Mouse (Mus musculus): ENCODE results near the gene Surf2. TPM values are rescaled to one million over a fixed set of nuclear protein-coding genes. Genes with fewer than 3 reads are reported as not detected.

Gene Surf2
- polyA plus RNA-seq, 1 experiment from 2014 or later: 46.6 TPM

GRCm38 (mm10) chr2:26932473-26933303, 16.5 kb downstream of the Surf2 start:
- H3K27me3 ChIP-seq (ENCODE audit: insufficient read depth, low read length): no peaks in the 10 kb centered on the region
- H3K9ac ChIP-seq (replicated peaks; ENCODE audit: low read length): peak overlapping the region; percentile 99
- peak overlapping the region; percentile 93 for H3K27ac ChIP-seq (ENCODE audit: low read length)
- no peaks in the 10 kb centered on the region for H3K9me3 ChIP-seq (ENCODE audit: low read length)
- peak overlapping the region; percentile 65 for H3K4me2 ChIP-seq (replicated peaks; ENCODE audit: low read depth, low read length)
- H3K4me3 ChIP-seq (ENCODE audit: low read length): peak overlapping the region; percentile 68
- under 1% methylated on average over 45 of the region's 49 CpGs for whole genome bisulfite sequencing
- no peak; the same call in none of the 2 replicates for ATAC-seq (ENCODE audit: low FRiP score, low TSS enrichment)
- H3K4me1 ChIP-seq (ENCODE audit: insufficient read depth, low read length): peaks cover 20% of the 10 kb centered on the region
- peaks cover 26% of the 10 kb centered on the region for H3K36me3 ChIP-seq (ENCODE audit: insufficient read depth, low read length)

- under 1% methylated on average over 51 of the region's 70 CpGs for WGBS
- H3K4me1 ChIP-seq (ENCODE audit: insufficient read depth, low read length): peaks cover 20% of the 10 kb centered on the region
- no peaks in the 10 kb centered on the region for H3K9me3 ChIP-seq (ENCODE audit: low read length)
- H3K27ac ChIP-seq (ENCODE audit: low read length): peak within 1 kb of the TSS; percentile 93
- H3K9ac ChIP-seq (replicated peaks; ENCODE audit: low read length): peak within 1 kb of the TSS; percentile 99
- peak within 1 kb of the TSS; percentile 75 for H3K4me2 ChIP-seq (replicated peaks; ENCODE audit: low read depth, low read length)
- H3K27me3 ChIP-seq (ENCODE audit: insufficient read depth, low read length): no peaks in the 10 kb centered on the region
- peak; percentile 96 for ATAC-seq (ENCODE audit: low FRiP score, low TSS enrichment)
- peak within 1 kb of the TSS; percentile 68 for H3K4me3 ChIP-seq (ENCODE audit: low read length)
- H3K36me3 ChIP-seq (ENCODE audit: insufficient read depth, low read length): peaks cover 21% of the 10 kb centered on the region
Observed at GRCm38 (mm10) chr2:26933304-26934055, 17.3 kb downstream of the Surf2 start, which contains the start of the genes Surf4 and Stkld1. Gene Surf4, minus strand, starts transcription at chr2:26933928. Gene Stkld1, plus strand, starts transcription at chr2:26934047.

GRCm38 (mm10) chr2:26935286-26935685, 19.1 kb downstream of the Surf2 start:
- H3K4me2 ChIP-seq (replicated peaks; ENCODE audit: low read depth, low read length): no peak overlapping the region
- H3K27me3 ChIP-seq (ENCODE audit: insufficient read depth, low read length): no peaks in the 10 kb centered on the region
- no peak for ATAC-seq (ENCODE audit: low FRiP score, low TSS enrichment)
- H3K9me3 ChIP-seq (ENCODE audit: low read length): no peaks in the 10 kb centered on the region
- H3K27ac ChIP-seq (ENCODE audit: low read length): no peak overlapping the region
- H3K4me3 ChIP-seq (ENCODE audit: low read length): no peak overlapping the region
- 86% methylated on average over 2 of the region's 2 CpGs for WGBS
- H3K36me3 ChIP-seq (ENCODE audit: insufficient read depth, low read length): peaks cover 9% of the 10 kb centered on the region
- peaks cover 20% of the 10 kb centered on the region for H3K4me1 ChIP-seq (ENCODE audit: insufficient read depth, low read length)
- H3K9ac ChIP-seq (replicated peaks; ENCODE audit: low read length): no peak overlapping the region

- Histone ChIP-seq H3K9ac (replicated peaks; ENCODE audit: low read length) (no peak overlapping the region), H3K4me2 (replicated peaks; ENCODE audit: low read depth, low read length) (no peak overlapping the region), H3K27me3 (ENCODE audit: insufficient read depth, low read length) (no peaks in the 10 kb centered on the region), H3K9me3 (ENCODE audit: low read length) (no peaks in the 10 kb centered on the region), H3K27ac (ENCODE audit: low read length) (no peak overlapping the region), H3K36me3 (ENCODE audit: insufficient read depth, low read length) (no peaks in the 10 kb centered on the region), H3K4me3 (ENCODE audit: low read length) (no peak overlapping the region), H3K4me1 (ENCODE audit: insufficient read depth, low read length) (peaks cover 12% of the 10 kb centered on the region)
- ATAC-seq (ENCODE audit: low FRiP score, low TSS enrichment): no peak
- 65% methylated on average over 1 of the region's 1 CpGs for WGBS
Observed at GRCm38 (mm10) chr2:26936425-26936824, 20.3 kb downstream of the Surf2 start.

- Histone ChIP-seq H3K4me1 (ENCODE audit: insufficient read depth, low read length) (no peaks in the 10 kb centered on the region), H3K9me3 (ENCODE audit: low read length) (no peaks in the 10 kb centered on the region), H3K4me3 (ENCODE audit: low read length) (no peak overlapping the region), H3K36me3 (ENCODE audit: insufficient read depth, low read length) (no peaks in the 10 kb centered on the region), H3K27ac (ENCODE audit: low read length) (no peak overlapping the region), H3K27me3 (ENCODE audit: insufficient read depth, low read length) (no peaks in the 10 kb centered on the region), H3K9ac (replicated peaks; ENCODE audit: low read length) (no peak overlapping the region), H3K4me2 (replicated peaks; ENCODE audit: low read depth, low read length) (no peak overlapping the region)
- no peak for ATAC-seq (ENCODE audit: low FRiP score, low TSS enrichment)
- WGBS: 42% methylated on average over 5 of the region's 5 CpGs
Observed at GRCm38 (mm10) chr2:26941539-26941938, 25.4 kb downstream of the Surf2 start.

- no peak for ATAC-seq (ENCODE audit: low FRiP score, low TSS enrichment)
- Histone ChIP-seq H3K4me1 (ENCODE audit: insufficient read depth, low read length) (no peaks in the 10 kb centered on the region), H3K27me3 (ENCODE audit: insufficient read depth, low read length) (no peaks in the 10 kb centered on the region), H3K4me2 (replicated peaks; ENCODE audit: low read depth, low read length) (no peak overlapping the region), H3K36me3 (ENCODE audit: insufficient read depth, low read length) (no peaks in the 10 kb centered on the region), H3K27ac (ENCODE audit: low read length) (no peak overlapping the region), H3K4me3 (ENCODE audit: low read length) (no peak overlapping the region), H3K9me3 (ENCODE audit: low read length) (no peaks in the 10 kb centered on the region), H3K9ac (replicated peaks; ENCODE audit: low read length) (no peak overlapping the region)
- WGBS: 74% methylated on average over 3 of the region's 3 CpGs
Observed at GRCm38 (mm10) chr2:26943253-26943652, 27.1 kb downstream of the Surf2 start.

- Histone ChIP-seq H3K36me3 (ENCODE audit: insufficient read depth, low read length) (peaks cover 36% of the 10 kb centered on the region), H3K9me3 (ENCODE audit: low read length) (no peaks in the 10 kb centered on the region), H3K9ac (replicated peaks; ENCODE audit: low read length) (no peak overlapping the region), H3K4me3 (ENCODE audit: low read length) (no peak overlapping the region), H3K4me1 (ENCODE audit: insufficient read depth, low read length) (no peaks in the 10 kb centered on the region), H3K27me3 (ENCODE audit: insufficient read depth, low read length) (no peaks in the 10 kb centered on the region), H3K4me2 (replicated peaks; ENCODE audit: low read depth, low read length) (no peak overlapping the region), H3K27ac (ENCODE audit: low read length) (no peak overlapping the region)
- ATAC-seq (ENCODE audit: low FRiP score, low TSS enrichment): no peak
- WGBS: 86% methylated on average over 2 of the region's 2 CpGs
Observed at GRCm38 (mm10) chr2:26950411-26950810, 34.2 kb downstream of the Surf2 start.

- WGBS: 89% methylated on average over 8 of the region's 8 CpGs
- Histone ChIP-seq H3K4me1 (ENCODE audit: insufficient read depth, low read length) (no peaks in the 10 kb centered on the region), H3K36me3 (ENCODE audit: insufficient read depth, low read length) (peaks cover 46% of the 10 kb centered on the region), H3K4me2 (replicated peaks; ENCODE audit: low read depth, low read length) (no peak overlapping the region), H3K27ac (ENCODE audit: low read length) (no peak overlapping the region), H3K9ac (replicated peaks; ENCODE audit: low read length) (no peak overlapping the region), H3K4me3 (ENCODE audit: low read length) (no peak overlapping the region), H3K9me3 (ENCODE audit: low read length) (no peaks in the 10 kb centered on the region), H3K27me3 (ENCODE audit: insufficient read depth, low read length) (no peaks in the 10 kb centered on the region)
- no peak for ATAC-seq (ENCODE audit: low FRiP score, low TSS enrichment)
Observed at GRCm38 (mm10) chr2:26951346-26951905, 35.3 kb downstream of the Surf2 start.

- no peak overlapping the region for H3K4me2 ChIP-seq (replicated peaks; ENCODE audit: low read depth, low read length)
- no peak for ATAC-seq (ENCODE audit: low FRiP score, low TSS enrichment)
- no peaks in the 10 kb centered on the region for H3K27me3 ChIP-seq (ENCODE audit: insufficient read depth, low read length)
- no peak overlapping the region for H3K4me3 ChIP-seq (ENCODE audit: low read length)
- peaks cover 52% of the 10 kb centered on the region for H3K36me3 ChIP-seq (ENCODE audit: insufficient read depth, low read length)
- H3K9me3 ChIP-seq (ENCODE audit: low read length): no peaks in the 10 kb centered on the region
- 96% methylated on average over 4 of the region's 4 CpGs for WGBS
- no peak overlapping the region for H3K9ac ChIP-seq (replicated peaks; ENCODE audit: low read length)
- no peaks in the 10 kb centered on the region for H3K4me1 ChIP-seq (ENCODE audit: insufficient read depth, low read length)
- H3K27ac ChIP-seq (ENCODE audit: low read length): no peak overlapping the region
Observed at GRCm38 (mm10) chr2:26952193-26952592, 36.0 kb downstream of the Surf2 start.
